Mouse (Mus musculus) frontal cortex, postnatal 25 days (tissue): Measurements from ENCODE around the gene Rab14.

Experiments used
- DNase-seq, 2 experiments: peaks; one replicate each; pipeline ENCODE4 v3.0.0; 2022; ENCODE audit warnings: low spot score in 2 of 2

Gene Rab14

DNA sequence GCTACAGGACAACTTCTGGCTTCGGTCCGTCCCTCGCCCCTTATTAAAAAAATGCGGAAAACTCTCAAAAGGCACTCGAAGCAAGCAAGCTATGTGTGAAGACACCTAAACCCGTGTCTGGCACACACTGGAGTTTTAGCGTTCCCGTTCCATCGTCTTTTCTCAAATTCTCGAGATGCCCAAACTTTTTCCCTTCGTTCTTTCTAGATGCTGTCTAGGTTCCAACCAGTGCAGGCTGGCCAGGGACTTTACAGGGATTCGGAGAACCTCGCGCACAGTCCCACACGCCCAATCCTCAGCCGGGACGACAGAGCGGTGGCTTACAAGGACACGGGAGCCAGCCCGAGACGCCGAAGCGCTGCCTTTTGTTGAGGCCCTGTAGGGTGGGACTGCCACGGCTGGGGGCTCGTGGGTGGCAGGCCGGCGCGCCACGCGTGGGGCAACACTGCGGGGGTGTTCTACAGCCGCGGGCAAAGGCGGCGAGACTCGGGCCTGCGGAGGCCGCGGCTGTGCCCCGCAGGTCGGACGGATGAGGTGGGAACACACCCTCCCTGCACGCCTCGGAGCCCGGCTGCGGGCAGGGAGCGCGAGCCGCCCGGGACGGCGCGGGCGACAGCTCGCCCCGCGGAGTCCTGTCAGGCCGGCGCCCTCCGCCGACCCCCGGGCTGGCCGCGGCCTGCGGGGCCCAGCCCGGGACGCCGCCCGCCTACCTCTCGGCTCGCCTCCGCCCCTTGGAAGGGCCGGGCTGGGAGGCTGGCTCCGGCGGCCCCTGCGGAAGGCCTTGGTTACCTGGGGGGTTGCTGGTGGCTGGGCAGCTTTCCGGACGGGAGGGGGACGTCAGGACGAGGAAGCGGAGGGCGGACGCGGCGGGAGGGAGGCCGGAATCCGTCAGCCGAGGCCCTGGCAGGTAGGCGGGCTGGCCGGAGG is 686 bp downstream of the Rab14 start:
- peak in 1 of 2 experiments; percentile 31 for DNase-seq

DNA sequence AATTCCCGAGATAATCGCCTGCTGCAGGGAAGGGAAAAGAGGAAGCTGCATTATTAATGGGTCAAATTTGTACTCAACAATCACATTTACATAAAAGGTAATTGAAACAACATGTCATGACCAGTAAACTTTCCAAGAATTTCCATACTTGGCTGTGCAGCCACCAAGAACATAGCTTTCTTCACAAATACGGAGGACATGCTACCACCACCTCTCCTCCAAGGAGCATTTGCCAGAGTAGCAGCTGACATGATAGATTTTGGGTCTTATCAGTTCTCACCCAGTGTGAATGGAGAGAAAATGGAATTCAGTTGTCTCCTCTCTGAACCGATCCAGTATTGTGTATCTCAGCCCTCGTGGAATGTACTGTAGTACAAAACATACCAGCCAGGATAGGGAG is 1.4 kb downstream of the Rab14 start:
- no peak for DNase-seq

DNA sequence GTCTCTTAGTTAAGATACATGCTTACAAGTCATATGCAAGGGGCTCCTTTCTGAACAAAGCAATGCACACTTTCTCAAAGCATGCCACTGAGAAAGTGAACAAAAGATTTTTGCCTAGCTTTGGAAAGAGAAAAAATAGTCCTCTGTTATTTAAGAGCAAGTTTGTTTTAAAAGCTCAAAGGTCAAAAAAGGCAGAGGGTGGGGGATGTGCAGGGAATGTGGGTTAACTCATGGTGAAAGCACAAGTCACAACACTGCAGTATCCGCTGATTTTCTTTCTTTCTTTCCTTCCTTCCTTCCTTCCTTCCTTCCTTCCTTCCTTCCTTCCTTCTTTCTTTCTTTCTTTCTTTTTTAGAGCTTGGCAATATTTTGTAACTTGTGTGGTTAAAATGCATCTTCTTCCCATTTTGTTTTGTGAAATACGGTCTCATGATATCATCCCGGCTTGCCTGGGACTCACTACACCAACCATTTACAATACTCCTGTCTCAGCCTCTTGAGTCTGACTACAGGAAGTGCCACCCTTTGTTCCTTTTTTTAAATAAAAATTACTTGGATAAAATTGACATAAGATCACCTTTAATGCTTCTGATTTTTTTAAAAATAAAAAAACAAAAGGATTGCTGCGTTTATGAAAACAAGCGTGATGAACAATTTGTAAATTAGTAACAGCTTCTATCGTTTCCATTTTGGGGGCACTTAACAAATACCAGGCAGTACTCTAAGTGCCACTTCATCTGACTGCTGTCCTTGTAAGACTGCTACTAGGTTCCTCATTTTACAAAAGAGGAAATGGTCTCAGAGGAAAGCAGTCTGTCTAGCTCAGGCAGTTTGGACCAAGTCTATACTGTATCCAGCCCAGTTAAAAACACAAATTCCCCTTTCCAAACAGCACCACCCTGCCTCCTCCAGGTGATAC is 5.0 kb downstream of the Rab14 start:
- no peak for DNase-seq

DNA sequence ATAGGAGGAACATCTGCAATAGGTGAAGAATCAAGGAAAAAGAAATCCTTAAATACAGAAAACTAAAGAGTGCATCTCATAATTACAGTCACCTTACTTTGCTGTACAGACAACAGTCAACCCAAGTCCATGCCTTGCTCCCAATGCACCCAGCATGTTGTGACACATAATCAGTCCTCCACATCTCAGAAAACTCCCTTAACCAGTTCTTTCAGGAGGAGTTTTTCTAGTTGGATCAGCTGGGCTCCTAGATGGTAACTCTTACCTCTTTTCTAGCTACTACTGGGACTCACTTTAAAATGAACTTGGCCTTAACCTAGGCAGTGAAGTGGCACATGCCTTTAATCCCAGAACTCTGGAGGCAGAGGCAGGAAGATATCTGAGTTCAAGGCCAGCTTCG is 6.9 kb downstream of the Rab14 start:
- no peak for DNase-seq

DNA sequence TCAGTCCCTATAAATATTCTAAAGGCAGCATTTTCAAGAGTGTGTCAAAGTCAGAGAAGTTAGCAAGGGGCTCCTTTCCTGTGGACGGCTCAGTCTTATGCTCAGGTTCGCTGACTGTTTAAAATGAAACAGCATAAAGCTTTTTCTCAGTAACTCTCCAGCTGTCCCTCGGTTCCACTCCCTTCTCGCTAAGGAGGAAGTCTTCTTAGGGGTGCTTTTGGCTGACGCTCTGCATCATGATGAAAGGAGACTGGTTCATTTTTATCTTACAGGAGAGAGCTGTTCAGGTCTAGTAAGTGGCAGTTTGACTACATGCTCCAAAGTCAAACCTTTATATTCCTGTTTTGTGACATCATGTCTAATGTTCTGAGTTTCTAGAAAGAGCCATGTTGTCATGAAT is 12.0 kb downstream of the Rab14 start:
- DNase-seq = no peak

DNA sequence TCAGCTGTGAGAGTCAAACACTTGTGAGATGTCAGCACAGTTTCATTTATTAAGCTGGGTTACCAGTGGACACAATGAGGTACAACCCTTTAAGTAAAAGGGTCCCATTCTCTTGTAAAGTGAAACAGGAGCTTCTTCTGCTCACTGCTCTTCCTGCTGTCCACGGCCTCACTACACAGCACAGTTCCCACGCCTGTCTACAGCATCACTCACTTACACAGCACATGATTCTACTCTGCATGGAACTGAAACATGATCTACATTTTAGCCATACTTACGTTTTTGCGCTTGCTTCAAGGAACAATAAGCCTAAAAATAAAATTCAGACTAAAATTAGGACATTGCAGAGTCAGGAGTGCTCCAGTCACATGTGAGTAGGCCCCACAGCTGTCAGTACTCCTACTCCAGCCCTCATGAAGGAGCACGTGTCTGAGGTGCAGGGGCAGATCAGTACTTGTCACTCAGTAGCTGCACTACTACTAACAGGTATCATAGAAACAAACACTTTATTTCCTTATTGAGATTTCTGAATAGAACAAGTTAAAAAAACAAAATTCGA is 17.7 kb downstream of the Rab14 start:
- DNase-seq = no peak

DNA sequence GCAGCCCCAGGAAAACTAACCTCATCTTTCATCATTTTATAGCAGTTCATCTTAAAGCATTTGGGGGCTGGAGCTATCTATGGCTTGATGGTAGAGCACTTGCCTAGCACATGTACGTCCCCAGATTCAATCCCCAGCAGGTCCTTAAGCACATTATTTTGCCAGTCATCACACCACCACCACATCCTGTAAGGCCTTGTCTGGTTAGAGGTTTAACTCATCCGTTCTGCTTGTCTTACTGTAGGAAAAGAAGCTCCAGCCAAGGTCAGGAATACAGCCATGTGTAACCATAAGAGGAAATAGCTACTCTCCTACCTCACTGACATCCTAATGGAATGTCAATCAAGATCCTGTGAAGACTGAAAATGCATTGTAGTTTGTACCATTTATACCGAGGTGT is 22.8 kb downstream of the Rab14 start:
- no peak for DNase-seq

DNA sequence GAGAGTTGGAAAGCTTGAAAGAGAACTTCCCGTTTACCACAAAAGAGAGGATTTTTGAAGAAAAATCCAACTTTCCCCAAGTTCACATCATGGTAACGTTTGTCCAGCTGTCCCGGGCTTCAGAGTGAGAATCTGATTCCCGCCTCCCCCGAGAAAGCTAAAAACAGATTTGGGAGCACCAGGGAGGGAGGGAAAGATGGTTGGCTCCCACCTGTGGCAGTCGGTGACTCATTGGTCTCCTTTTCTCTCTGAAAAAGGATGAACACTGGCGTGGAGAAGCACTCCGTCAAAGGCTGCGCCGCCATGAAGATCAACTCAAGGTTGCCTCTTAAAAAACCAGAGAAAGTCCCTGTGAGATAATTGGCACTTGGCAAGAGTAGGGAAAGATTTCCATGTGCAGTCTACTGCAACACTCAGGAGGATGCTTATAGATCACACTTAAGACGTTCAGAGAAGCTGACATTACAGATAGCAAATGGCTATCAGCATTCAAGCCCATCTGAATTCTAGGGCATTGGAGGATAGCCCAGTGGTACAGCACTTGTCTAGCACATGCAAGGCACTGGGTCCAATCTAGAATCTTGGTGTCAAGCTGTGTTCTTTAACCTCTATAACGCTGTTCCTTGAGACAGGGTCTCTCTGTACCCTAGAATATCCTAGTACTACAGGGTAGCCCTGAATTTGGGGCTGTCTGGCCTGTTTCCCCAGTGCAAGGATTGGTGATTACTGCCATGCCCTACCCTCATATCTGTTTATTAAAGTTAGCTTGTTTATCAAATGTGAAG is 25.4 kb downstream of the Rab14 start:
- no peak for DNase-seq

DNA sequence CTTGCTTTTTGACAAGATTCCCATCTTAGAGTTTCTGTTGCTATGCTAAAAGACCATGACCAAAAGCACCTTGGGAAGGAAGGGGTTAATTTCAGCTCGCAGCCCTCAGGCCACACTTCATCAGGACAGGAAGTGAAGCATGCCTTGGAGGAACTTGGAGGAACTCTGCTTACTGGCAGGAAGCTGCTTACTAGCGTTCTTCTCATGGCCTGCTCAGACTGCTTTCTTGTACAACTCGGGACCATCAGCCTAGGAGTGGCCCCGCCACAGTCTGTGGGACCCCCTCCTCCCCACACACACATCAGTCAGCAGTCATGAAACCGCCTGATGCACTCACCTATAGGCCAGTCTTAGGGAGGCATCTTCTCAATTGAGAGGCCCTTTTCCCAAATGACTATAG is 26.8 kb downstream of the Rab14 start:
- DNase-seq = no peak

DNA sequence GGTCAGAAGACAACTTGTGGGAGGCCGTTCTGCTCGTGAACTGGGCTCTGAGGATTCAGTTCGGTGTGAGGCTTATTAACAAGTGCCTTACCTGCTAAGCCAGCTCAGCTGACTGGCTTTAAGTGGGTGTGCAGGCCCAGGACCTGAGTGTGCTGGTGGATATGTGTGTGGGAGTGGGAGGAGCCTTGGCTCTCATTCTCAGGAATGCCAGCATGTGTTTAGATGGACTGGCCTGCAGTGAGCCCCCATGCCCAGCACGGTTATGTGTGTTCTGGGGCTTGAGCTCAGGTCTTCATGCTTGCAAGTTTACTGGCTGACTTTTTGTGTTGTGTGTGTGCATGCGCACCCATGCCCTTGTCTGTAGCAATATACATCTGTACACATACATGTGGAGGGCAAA is 27.3 kb downstream of the Rab14 start:
- no peak for DNase-seq

DNA sequence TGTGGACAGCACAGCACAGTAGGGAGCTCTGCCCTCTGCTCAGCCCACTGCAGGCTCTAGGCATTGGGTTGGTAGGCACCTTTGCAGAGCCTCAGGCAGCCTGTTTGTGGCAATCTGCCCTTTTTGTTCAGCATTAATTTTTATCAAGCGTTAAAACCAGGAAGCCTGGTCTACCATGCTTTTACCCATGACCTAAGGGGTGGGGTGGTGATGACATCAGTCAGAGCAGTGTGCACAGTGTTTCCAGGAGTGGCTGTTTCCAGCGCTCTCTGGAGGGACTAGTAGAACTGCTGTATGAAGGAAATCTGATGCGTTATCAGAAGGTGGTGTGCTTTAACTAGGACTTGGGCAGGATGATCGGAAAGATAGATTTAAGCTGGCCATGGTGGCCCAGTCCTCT is 28.7 kb downstream of the Rab14 start:
- DNase-seq = no peak

DNA sequence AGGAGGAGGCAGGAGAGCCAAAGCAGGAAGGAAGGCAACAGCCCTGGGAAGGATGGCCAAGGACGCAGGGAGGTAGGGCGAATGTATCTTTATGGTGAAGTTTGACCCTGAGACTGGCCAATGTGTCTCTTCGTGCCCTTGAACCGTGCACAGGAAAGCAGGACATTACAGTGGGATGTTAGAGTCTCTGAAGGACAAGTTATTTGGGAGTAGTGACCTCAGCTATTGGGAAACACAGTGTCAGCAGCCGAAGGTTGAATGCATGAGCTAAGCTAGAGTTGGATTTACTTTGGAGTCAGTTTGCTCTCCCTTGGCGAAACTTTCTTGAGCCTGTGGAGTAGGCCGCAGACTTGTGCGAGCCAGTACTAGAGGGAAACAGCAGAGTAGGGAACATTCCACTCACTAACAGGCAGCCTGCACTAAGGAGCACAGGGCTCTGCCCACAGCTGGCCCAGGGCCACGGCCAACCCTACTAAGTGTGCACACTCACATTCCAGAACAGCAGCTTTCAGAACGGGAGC is 29.5 kb downstream of the Rab14 start:
- no peak for DNase-seq

DNA sequence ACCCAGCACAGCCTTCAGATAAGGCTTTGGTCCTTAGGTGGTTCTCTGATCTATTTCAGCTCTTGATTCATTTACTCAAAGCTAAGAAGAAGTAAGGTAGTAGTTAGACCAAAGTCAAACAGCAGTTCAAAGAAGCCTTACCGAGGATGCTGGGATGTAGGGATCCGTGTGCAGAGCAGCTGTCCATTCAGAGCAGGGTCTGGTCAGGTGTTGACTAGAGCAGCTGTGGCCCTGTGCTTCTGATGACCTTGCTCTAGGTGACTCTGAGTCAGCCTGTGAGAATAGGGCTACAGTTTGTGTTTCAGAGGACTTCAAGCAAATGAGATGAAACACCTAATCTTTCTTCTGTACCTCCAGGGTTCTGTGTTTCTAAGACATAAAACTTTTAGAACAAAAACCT is 31.5 kb downstream of the Rab14 start:
- no peak for DNase-seq

DNA sequence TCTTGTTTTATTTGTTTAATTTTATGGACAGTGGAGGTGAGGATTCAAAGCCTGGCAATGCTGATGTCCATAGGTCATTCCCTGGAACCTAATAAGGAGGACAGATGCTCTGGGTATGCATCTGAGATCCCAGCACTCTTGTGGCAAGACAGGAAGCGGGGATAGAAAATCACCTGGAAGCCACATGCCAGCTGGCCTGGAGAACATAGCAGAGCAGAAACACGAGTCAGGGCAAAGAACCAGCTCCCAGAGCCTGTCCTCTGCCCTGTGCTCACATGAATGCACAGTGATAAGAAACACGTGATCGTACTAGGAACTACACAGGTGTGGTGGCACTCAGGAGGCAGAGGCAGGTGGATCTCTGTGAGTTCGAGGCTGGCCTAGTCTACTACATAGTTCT is 34.1 kb downstream of the Rab14 start:
- DNase-seq = no peak

DNA sequence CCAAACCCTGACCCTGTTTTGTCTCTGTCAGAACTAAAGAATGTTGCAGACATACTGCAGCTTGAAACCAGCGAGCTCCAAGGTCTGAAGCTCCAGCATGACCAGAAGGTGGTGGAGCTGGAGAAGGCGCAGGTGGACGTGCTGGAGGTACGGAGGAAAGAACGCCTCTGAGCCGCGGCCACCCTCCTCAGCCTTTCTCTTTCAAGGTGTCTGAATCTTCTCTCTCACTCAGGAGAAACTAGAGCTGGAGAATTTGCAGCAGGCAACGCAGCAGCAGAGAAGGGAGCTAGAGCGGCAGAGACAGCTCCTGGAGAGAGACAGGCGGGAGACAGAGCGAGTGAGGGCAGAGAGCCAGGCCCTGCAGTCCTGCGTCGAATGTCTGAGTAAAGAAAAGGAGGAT is 35.5 kb downstream of the Rab14 start:
- no peak for DNase-seq

DNA sequence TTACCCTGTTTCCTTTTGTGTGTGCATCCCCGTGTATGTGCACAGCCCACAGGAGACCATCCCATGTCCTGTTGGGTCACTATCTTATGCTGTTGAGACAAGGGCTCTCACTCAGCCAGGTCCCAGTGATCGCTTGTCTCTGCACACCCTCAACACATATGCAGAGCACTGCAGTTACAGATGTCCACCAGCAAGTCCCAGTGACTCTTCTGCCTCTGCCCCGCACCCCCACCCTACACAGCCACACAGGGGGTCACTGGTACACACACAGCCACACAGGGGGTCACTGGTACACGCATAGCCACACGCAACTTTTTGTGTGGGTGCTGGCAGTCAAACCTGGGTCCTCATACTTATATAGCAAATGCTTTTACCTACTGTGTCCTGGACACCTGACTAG is 37.5 kb downstream of the Rab14 start:
- no peak for DNase-seq

DNA sequence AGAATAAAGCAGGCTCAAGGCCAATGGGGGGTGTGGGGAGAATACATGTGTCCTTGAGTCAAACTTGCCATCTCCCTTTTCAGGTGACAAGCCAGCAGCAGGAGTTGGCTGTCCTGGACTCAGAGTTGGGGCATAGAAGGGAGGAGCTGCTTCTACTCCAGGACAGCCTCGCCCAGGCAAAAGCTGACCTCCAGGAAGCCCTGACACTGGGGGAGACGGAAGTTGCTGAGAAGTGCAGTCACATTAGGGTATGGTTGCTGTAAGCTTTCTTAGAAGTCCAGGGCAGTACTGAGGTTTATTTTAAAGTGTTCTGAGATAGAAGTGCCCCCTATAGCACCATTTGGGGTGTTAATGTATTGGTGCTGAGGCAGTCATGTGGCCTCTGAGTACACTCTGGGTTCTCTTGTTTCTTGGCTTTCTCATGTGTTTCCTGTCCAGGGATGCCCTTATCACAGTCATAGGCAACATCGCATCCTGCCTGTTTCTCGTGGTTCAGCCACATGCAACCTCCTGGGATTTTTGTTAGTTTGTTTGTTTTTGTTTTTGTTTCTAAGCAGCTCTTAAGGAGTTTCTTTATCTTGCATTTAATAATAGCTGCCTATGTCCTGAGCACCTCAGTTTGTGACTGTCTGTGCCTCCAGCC is 39.0 kb downstream of the Rab14 start:
- DNase-seq = no peak

DNA sequence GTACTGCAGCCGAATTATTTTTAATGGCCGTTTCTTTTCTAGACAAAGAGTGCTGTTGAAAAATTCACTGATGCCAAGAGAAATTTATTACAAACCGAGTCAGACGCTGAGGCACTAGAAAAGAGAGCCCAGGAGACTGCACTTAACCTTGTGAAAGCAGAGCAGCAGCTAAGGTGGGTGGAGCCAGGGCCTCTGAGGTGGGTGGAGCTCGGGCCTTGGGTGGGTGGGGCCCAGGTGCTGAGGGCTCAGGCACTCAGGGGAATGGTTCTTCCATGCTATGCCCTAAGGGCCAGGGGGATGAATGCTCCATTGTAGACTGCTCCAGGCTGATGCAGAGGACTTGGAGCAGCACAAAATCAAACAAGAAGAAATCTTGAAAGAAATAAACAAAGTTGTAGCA is 40.7 kb downstream of the Rab14 start:
- DNase-seq = no peak

DNA sequence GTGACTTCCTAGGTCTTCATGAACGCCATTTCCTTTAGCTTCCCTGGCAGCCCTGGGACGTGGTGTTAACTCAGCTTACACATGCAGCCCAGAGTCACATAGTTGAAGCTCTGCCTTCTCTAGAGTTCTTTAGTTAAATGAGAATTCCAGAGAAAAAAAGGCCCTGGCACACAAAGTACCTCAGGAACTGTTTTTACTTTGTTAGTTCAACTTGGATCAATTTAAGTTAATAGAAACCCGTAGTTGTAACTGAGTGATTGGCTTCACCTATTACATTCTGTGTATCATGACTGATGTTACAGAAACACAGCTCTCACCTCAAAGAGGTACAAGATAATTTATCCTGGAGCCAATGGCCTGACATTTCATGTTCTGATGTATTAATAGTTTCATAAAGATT is 42.6 kb downstream of the Rab14 start:
- DNase-seq = no peak

DNA sequence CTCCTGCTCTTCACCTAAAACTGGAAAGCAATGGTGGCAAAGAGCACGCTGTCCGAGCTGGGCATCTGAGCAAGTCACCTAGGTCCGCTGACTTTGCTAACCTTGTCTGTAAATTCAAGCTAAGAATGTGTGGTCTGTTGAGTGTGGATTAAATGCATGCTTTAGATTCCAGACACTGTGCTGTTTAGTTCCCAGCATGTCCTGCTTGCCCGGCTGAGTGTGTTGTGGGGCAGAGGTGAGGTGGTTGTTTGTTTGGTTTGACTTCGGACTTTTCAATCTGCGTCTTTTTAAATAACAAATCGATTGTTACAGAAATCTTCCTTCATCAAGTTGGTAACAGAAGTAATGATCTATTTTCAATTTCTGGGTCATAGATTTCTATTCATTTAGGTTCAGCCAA is 43.1 kb downstream of the Rab14 start:
- no peak for DNase-seq

DNA sequence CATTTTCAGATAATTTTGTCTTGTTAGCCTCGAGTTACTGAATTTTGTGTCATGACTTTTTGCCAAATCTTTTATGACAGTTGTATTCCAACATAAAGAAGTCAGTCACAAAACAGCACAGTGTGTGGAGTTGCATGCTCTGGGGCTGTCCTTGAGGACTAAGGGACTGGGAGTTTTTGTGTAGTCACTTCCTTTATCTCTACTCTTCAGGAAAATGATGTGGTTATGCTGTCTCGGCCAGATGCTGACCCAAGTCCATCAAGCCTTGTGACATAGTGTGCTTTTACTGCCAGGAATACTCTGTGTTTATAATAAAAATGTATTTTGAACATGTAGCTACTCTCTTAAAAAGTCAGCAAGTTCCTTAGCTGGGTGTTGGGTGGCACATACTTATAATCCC is 43.9 kb downstream of the Rab14 start:
- DNase-seq = no peak
